Mouse (Mus musculus) forebrain, embryonic 12.5 days (tissue): Measurements from ENCODE around the gene C8b. TPM values are rescaled to one million over a fixed set of nuclear protein-coding genes. Genes with fewer than 3 reads are reported as not detected.

Experiments
- ATAC-seq: fragments of 200-750 bp; cut with Nextera tagmentation; 2 replicates; pipeline ENCODE4 v1.8.0; 2017; ENCODE audit warnings: moderate TSS enrichment; ENCODE audit not compliant: low FRiP score
- H3K27ac ChIP-seq: fragments of 300-500 bp; sonication (generic); 2 replicates; pipeline ENCODE4 v1.5.1; 2016; ENCODE audit warnings: mild to moderate bottlenecking
- H3K27me3 ChIP-seq: fragments of 300-500 bp; sonication (generic); 2 replicates; pipeline ENCODE4 v1.6.1; 2016; ENCODE audit warnings: mild to moderate bottlenecking
- H3K36me3 ChIP-seq: fragments of 300-500 bp; sonication (generic); replicated peaks from 2 replicates; pipeline ENCODE4 v1.6.1; 2016; ENCODE audit warnings: mild to moderate bottlenecking
- H3K4me1 ChIP-seq: fragments of 300-500 bp; sonication (generic); 2 replicates; pipeline ENCODE4 v1.6.1; 2016
- H3K4me2 ChIP-seq: fragments of 300-500 bp; sonication (generic); 2 replicates; pipeline ENCODE4 v1.6.1; 2016; ENCODE audit warnings: mild to moderate bottlenecking, moderate library complexity
- H3K4me3 ChIP-seq: fragments of 300-500 bp; sonication (generic); replicated peaks from 2 replicates; pipeline ENCODE4 v1.5.1; 2016; ENCODE audit warnings: mild to moderate bottlenecking
- H3K9ac ChIP-seq: fragments of 300-500 bp; sonication (generic); 2 replicates; pipeline ENCODE4 v1.6.1; 2016; ENCODE audit warnings: mild to moderate bottlenecking
- H3K9me3 ChIP-seq: fragments of 300-500 bp; sonication (generic); 2 replicates; pipeline ENCODE4 v1.6.1; 2016
- WGBS: fragments of 180-500 bp; shearing (Covaris S2); methylation state at CpG from one replicate; pipeline ENCODE4 v1.1.7; 2016; 5-methylcytosine and 5-hydroxymethylcytosine counted together
- polyA plus RNA-seq: library from polyadenylated mRNA; unstranded; fragments of >200 nt; fragmentation: Nextera tagmentation; extraction: Ambion mirVana; gene quantifications from 2 replicates; pipeline ENCODE4 v1.2.1, GENCODE M21; 2016

Gene C8b
- polyA plus RNA-seq, 1 experiment from 2014 or later, result not detected

- H3K9ac ChIP-seq, result no peak overlapping the region
- H3K9me3 ChIP-seq, result no peaks in the 10 kb centered on the region
- no peak overlapping the region for H3K27ac ChIP-seq
- WGBS, result 88% methylated on average over 4 of the region's 4 CpGs
- ATAC-seq, result no peak
- no peaks in the 10 kb centered on the region for H3K36me3 ChIP-seq
- H3K27me3 ChIP-seq, result no peaks in the 10 kb centered on the region
- H3K4me2 ChIP-seq, result no peak overlapping the region
- no peak overlapping the region for H3K4me3 ChIP-seq
- no peaks in the 10 kb centered on the region for H3K4me1 ChIP-seq
Measured at GRCm38 (mm10) chr4:104816519-104817232, 50.6 kb downstream of the C8b start.

GRCm38 (mm10) chr4:104817509-104817908 is 51.4 kb downstream of the C8b start:
- Histone ChIP-seq H3K4me3 (no peak overlapping the region), H3K36me3 (no peaks in the 10 kb centered on the region), H3K9ac (no peak overlapping the region), H3K4me1 (no peaks in the 10 kb centered on the region), H3K27ac (no peak overlapping the region), H3K4me2 (no peak overlapping the region), H3K9me3 (no peaks in the 10 kb centered on the region), H3K27me3 (no peaks in the 10 kb centered on the region)
- 56% methylated on average over 2 of the region's 2 CpGs for WGBS
- ATAC-seq, result no peak

- Histone ChIP-seq H3K36me3 (no peaks in the 10 kb centered on the region), H3K9me3 (no peaks in the 10 kb centered on the region), H3K9ac (no peak overlapping the region), H3K27me3 (no peaks in the 10 kb centered on the region), H3K4me3 (no peak overlapping the region), H3K4me1 (no peaks in the 10 kb centered on the region), H3K27ac (no peak overlapping the region), H3K4me2 (no peak overlapping the region)
- ATAC-seq, result no peak
- 62% methylated on average over 4 of the region's 4 CpGs for WGBS
Measured at GRCm38 (mm10) chr4:104818986-104819385, 52.9 kb downstream of the C8b start.

- WGBS, result 66% methylated on average over 4 of the region's 4 CpGs
- H3K36me3 ChIP-seq, result no peaks in the 10 kb centered on the region
- no peak overlapping the region for H3K27ac ChIP-seq
- H3K27me3 ChIP-seq, result no peaks in the 10 kb centered on the region
- no peak overlapping the region for H3K4me3 ChIP-seq
- no peak overlapping the region for H3K9ac ChIP-seq
- H3K4me1 ChIP-seq, result no peaks in the 10 kb centered on the region
- no peak for ATAC-seq
- H3K9me3 ChIP-seq, result no peaks in the 10 kb centered on the region
- H3K4me2 ChIP-seq, result no peak overlapping the region
Measured at GRCm38 (mm10) chr4:104819891-104820290, 53.8 kb downstream of the C8b start.

GRCm38 (mm10) chr4:104823597-104824101 is 57.5 kb downstream of the C8b start:
- no peak overlapping the region for H3K27ac ChIP-seq
- no peaks in the 10 kb centered on the region for H3K36me3 ChIP-seq
- H3K4me1 ChIP-seq, result no peaks in the 10 kb centered on the region
- no peak overlapping the region for H3K9ac ChIP-seq
- no peak overlapping the region for H3K4me3 ChIP-seq
- no peaks in the 10 kb centered on the region for H3K9me3 ChIP-seq
- no peaks in the 10 kb centered on the region for H3K27me3 ChIP-seq
- ATAC-seq, result no peak
- WGBS, result 87% methylated on average over 4 of the region's 4 CpGs
- no peak overlapping the region for H3K4me2 ChIP-seq

GRCm38 (mm10) chr4:104824381-104825077 is 58.4 kb downstream of the C8b start:
- 82% methylated on average over 7 of the region's 7 CpGs for WGBS
- Histone ChIP-seq H3K9me3 (no peaks in the 10 kb centered on the region), H3K4me3 (no peak overlapping the region), H3K4me2 (no peak overlapping the region), H3K36me3 (no peaks in the 10 kb centered on the region), H3K4me1 (no peaks in the 10 kb centered on the region), H3K27me3 (no peaks in the 10 kb centered on the region), H3K9ac (no peak overlapping the region), H3K27ac (no peak overlapping the region)
- ATAC-seq, result no peak

- WGBS, result 91% methylated on average over 5 of the region's 5 CpGs
- no peak for ATAC-seq
- no peaks in the 10 kb centered on the region for H3K4me1 ChIP-seq
- H3K27me3 ChIP-seq, result no peaks in the 10 kb centered on the region
- no peaks in the 10 kb centered on the region for H3K9me3 ChIP-seq
- H3K4me3 ChIP-seq, result no peak overlapping the region
- no peak overlapping the region for H3K27ac ChIP-seq
- no peak overlapping the region for H3K4me2 ChIP-seq
- no peak overlapping the region for H3K9ac ChIP-seq
- no peaks in the 10 kb centered on the region for H3K36me3 ChIP-seq
Measured at GRCm38 (mm10) chr4:104828939-104829338, 62.8 kb downstream of the C8b start.

GRCm38 (mm10) chr4:104835096-104835495 is 69.0 kb downstream of the C8b start:
- 14% methylated on average over 5 of the region's 5 CpGs for WGBS
- Histone ChIP-seq H3K4me2 (no peak overlapping the region), H3K36me3 (no peaks in the 10 kb centered on the region), H3K9ac (no peak overlapping the region), H3K27ac (no peak overlapping the region), H3K9me3 (no peaks in the 10 kb centered on the region), H3K4me3 (no peak overlapping the region), H3K4me1 (peaks cover 10% of the 10 kb centered on the region), H3K27me3 (no peaks in the 10 kb centered on the region)
- ATAC-seq, result peak; percentile 60; the same call in 1 of the 2 replicates

GRCm38 (mm10) chr4:104838342-104838741 is 72.2 kb downstream of the C8b start:
- Histone ChIP-seq H3K27me3 (no peaks in the 10 kb centered on the region), H3K9me3 (no peaks in the 10 kb centered on the region), H3K4me3 (no peak overlapping the region), H3K4me1 (peaks cover 10% of the 10 kb centered on the region), H3K36me3 (no peaks in the 10 kb centered on the region), H3K4me2 (no peak overlapping the region), H3K27ac (no peak overlapping the region), H3K9ac (no peak overlapping the region)
- no peak for ATAC-seq
- 84% methylated on average over 2 of the region's 2 CpGs for WGBS

- Histone ChIP-seq H3K9ac (no peak overlapping the region), H3K27ac (no peak overlapping the region), H3K4me3 (no peak overlapping the region), H3K4me1 (no peaks in the 10 kb centered on the region), H3K27me3 (no peaks in the 10 kb centered on the region), H3K4me2 (no peak overlapping the region), H3K36me3 (no peaks in the 10 kb centered on the region), H3K9me3 (no peaks in the 10 kb centered on the region)
- WGBS, result 83% methylated on average over 5 of the region's 5 CpGs
- no peak for ATAC-seq
Measured at GRCm38 (mm10) chr4:104842204-104842603, 76.1 kb downstream of the C8b start.

GRCm38 (mm10) chr4:104843546-104843945 is 77.4 kb downstream of the C8b start:
- Histone ChIP-seq H3K4me3 (no peak overlapping the region), H3K36me3 (no peaks in the 10 kb centered on the region), H3K9me3 (no peaks in the 10 kb centered on the region), H3K4me2 (no peak overlapping the region), H3K27me3 (no peaks in the 10 kb centered on the region), H3K9ac (no peak overlapping the region), H3K27ac (no peak overlapping the region), H3K4me1 (no peaks in the 10 kb centered on the region)
- no peak for ATAC-seq
- 44% methylated on average over 4 of the region's 4 CpGs for WGBS
